Mouse (Mus musculus) MEL (cell line): Measurements from ENCODE around the gene Robo1. TPM values are rescaled to one million over a fixed set of nuclear protein-coding genes. Genes with fewer than 3 reads are reported as not detected.

ENCODE experiments used
- DNase-seq: peaks from one replicate; pipeline ENCODE4 v3.0.0; 2011; ENCODE audit warnings: low read depth, low spot score
- H3K27ac ChIP-seq: 2 replicates; pipeline ENCODE4 v1.5.1; 2012; ENCODE audit warnings: low read depth, mild to moderate bottlenecking, control low read depth, low read length, moderate library complexity; ENCODE audit not compliant: control insufficient read depth
- H3K27me3 ChIP-seq, 2 experiments: fragments of 150-350 bp in 1 of 2; sonication (generic) in 1 of 2; 2 replicates each; pipeline ENCODE4 v1.6.1; 2012; ENCODE audit warnings: low read length in 2 of 2, mild to moderate bottlenecking in 2 of 2, improper control_type of control experiment in 1 of 2, moderate library complexity in 1 of 2; ENCODE audit not compliant: insufficient read depth in 2 of 2, control insufficient read depth in 1 of 2
- H3K36me3 ChIP-seq, 2 experiments: 2 replicates each; pipeline ENCODE4 v1.6.1; 2012 to 2014; ENCODE audit warnings: low read length in 2 of 2, improper control_type of control experiment in 1 of 2, inconsistent platforms in 1 of 2, mild to moderate bottlenecking in 1 of 2; ENCODE audit not compliant: insufficient read depth in 2 of 2, control insufficient read depth in 1 of 2
- H3K4me1 ChIP-seq, 2 experiments: fragments of 150-350 bp in 1 of 2; sonication (generic) in 1 of 2; 2 replicates each; pipeline ENCODE4 v1.6.1; 2012; ENCODE audit warnings: low read length in 2 of 2, improper control_type of control experiment in 1 of 2, mild to moderate bottlenecking in 1 of 2; ENCODE audit not compliant: insufficient read depth in 2 of 2, control insufficient read depth in 1 of 2
- H3K4me3 ChIP-seq, 2 experiments: fragments of 150-350 bp in 1 of 2; sonication (generic) in 1 of 2; 2 replicates each; pipeline ENCODE4 v1.5.1; 2012; ENCODE audit warnings: low read depth in 2 of 2, low read length in 2 of 2, mild to moderate bottlenecking in 2 of 2, moderate library complexity in 2 of 2, control low read depth in 1 of 2, improper control_type of control experiment in 1 of 2; ENCODE audit not compliant: control insufficient read depth in 1 of 2, insufficient read depth in 1 of 2
- H3K79me2 ChIP-seq: 2 replicates; pipeline ENCODE4 v1.6.1; 2012; ENCODE audit warnings: mild to moderate bottlenecking, low read length, moderate library complexity; ENCODE audit not compliant: control insufficient read depth, poor library complexity, insufficient read depth
- H3K9ac ChIP-seq: 2 replicates; pipeline ENCODE4 v1.6.1; 2012; ENCODE audit warnings: low read depth, mild to moderate bottlenecking, control low read depth, low read length, moderate library complexity; ENCODE audit not compliant: control insufficient read depth, poor library complexity, severe bottlenecking
- H3K9me3 ChIP-seq: fragments of 150-350 bp; sonication (generic); replicated peaks from 2 replicates; pipeline ENCODE4 v1.6.1; 2012; ENCODE audit warnings: mild to moderate bottlenecking, low read length, improper control_type of control experiment, moderate library complexity; ENCODE audit not compliant: insufficient read depth
- CHD1 ChIP-seq: IDR thresholded peaks from 2 replicates; pipeline ENCODE4 v1.6.1; 2012; ENCODE audit warnings: low read depth, mild to moderate bottlenecking, inconsistent platforms, low read length, improper control_type of control experiment
- CHD2 ChIP-seq: IDR thresholded peaks from 2 replicates; pipeline ENCODE4 v1.6.1; 2011; ENCODE audit warnings: low read length, improper control_type of control experiment
- CTCF ChIP-seq, 3 experiments: IDR thresholded peaks in 2 of 3; conservative IDR thresholded peaks in 1 of 3; 2 replicates each; pipeline ENCODE4 v1.5.1; 2011 to 2012; ENCODE audit warnings: low read length in 3 of 3, low read depth in 2 of 3, mild to moderate bottlenecking in 2 of 3, improper control_type of control experiment in 1 of 3, inconsistent platforms in 1 of 3, mixed read lengths in 1 of 3, moderate library complexity in 1 of 3; ENCODE audit not compliant: control insufficient read depth in 1 of 3, insufficient read depth in 1 of 3, poor library complexity in 1 of 3, severe bottlenecking in 1 of 3
- ELF1 ChIP-seq: IDR thresholded peaks from 2 replicates; pipeline ENCODE4 v1.6.1; 2014; ENCODE audit warnings: low read depth, mild to moderate bottlenecking, inconsistent platforms, low read length, improper control_type of control experiment, moderate library complexity
- ETS1 ChIP-seq: IDR thresholded peaks from 2 replicates; pipeline ENCODE4 v1.6.1; 2012; ENCODE audit warnings: low read depth, mild to moderate bottlenecking, inconsistent platforms, low read length, improper control_type of control experiment, moderate library complexity
- GABPA ChIP-seq: IDR thresholded peaks from 2 replicates; pipeline ENCODE4 v1.6.1; 2012; ENCODE audit warnings: low read depth, mild to moderate bottlenecking, inconsistent platforms, low read length, improper control_type of control experiment, moderate library complexity
- GATA1 ChIP-seq: IDR thresholded peaks from 2 replicates; pipeline ENCODE4 v1.6.1; 2011; ENCODE audit warnings: low read depth, low read length, improper control_type of control experiment
- HCFC1 ChIP-seq: IDR thresholded peaks from 2 replicates; pipeline ENCODE4 v1.6.1; 2012; ENCODE audit warnings: low read depth, mild to moderate bottlenecking, inconsistent platforms, low read length, improper control_type of control experiment, moderate library complexity
- JUND ChIP-seq: IDR thresholded peaks from 2 replicates; pipeline ENCODE4 v1.6.1; 2011; ENCODE audit warnings: low read depth, mild to moderate bottlenecking, improper control_type of control experiment, low read length
- MAFK ChIP-seq: IDR thresholded peaks from 2 replicates; pipeline ENCODE4 v1.6.1; 2011; ENCODE audit warnings: low read depth, mild to moderate bottlenecking, low read length, improper control_type of control experiment, borderline replicate concordance
- MAX ChIP-seq: IDR thresholded peaks from 2 replicates; pipeline ENCODE4 v1.6.1; 2011; ENCODE audit warnings: low read length, improper control_type of control experiment
- MYB ChIP-seq: IDR thresholded peaks from 2 replicates; pipeline ENCODE4 v1.6.1; 2011; ENCODE audit warnings: mild to moderate bottlenecking, low read depth, low read length, improper control_type of control experiment
- MYC ChIP-seq: IDR thresholded peaks from 2 replicates; pipeline ENCODE4 v1.6.1; 2011; ENCODE audit warnings: low read depth, mild to moderate bottlenecking, low read length, improper control_type of control experiment, moderate library complexity
- NRF1 ChIP-seq: IDR thresholded peaks from 2 replicates; pipeline ENCODE4 v1.6.1; 2014; ENCODE audit warnings: low read depth, mild to moderate bottlenecking, inconsistent platforms, low read length, improper control_type of control experiment, moderate library complexity; ENCODE audit not compliant: poor library complexity, insufficient read depth, severe bottlenecking
- POLR2AphosphoS5 ChIP-seq: IDR thresholded peaks from 2 replicates; pipeline ENCODE4 v1.6.1; 2012; ENCODE audit warnings: low read depth, borderline replicate concordance, mild to moderate bottlenecking, inconsistent platforms, low read length, moderate library complexity, mixed read lengths
- SMC3 ChIP-seq: IDR thresholded peaks from 2 replicates; pipeline ENCODE4 v1.6.1; 2011; ENCODE audit warnings: low read depth, low read length, improper control_type of control experiment
- TBP ChIP-seq: IDR thresholded peaks from 2 replicates; pipeline ENCODE4 v1.8.0; 2011; ENCODE audit warnings: low read depth, low read length, improper control_type of control experiment
- TCF12 ChIP-seq: IDR thresholded peaks from 2 replicates; pipeline ENCODE4 v1.6.1; 2014; ENCODE audit warnings: low read depth, mild to moderate bottlenecking, inconsistent platforms, low read length, improper control_type of control experiment, moderate library complexity
- UBTF ChIP-seq: IDR thresholded peaks from 2 replicates; pipeline ENCODE4 v1.6.1; 2012; ENCODE audit warnings: low read depth, mild to moderate bottlenecking, inconsistent platforms, low read length, improper control_type of control experiment, moderate library complexity, borderline replicate concordance; ENCODE audit not compliant: insufficient read depth
- ZC3H11A ChIP-seq: IDR thresholded peaks from 2 replicates; pipeline ENCODE4 v1.6.1; 2012; ENCODE audit warnings: low read depth, mild to moderate bottlenecking, inconsistent platforms, low read length, improper control_type of control experiment
- polyA plus RNA-seq, 2 experiments: library from polyadenylated mRNA; stranded (reverse) in 1 of 2; unstranded in 1 of 2; fragments of >175 nt in 1 of 2; fragments of >200 nt in 1 of 2; gene quantifications; 2 replicates each; pipeline versions ENCODE4 v1.2.1 to v1.2.4; 2012; ENCODE audit warnings: low replicate concordance in 2 of 2, low read depth in 1 of 2; ENCODE audit not compliant: insufficient read length in 2 of 2, insufficient read depth in 1 of 2, missing spikeins in 1 of 2
- total RNA-seq: library from RNA; depleted of rRNA; stranded (reverse); fragments of 300-350 nt; gene quantifications from 2 replicates; pipeline ENCODE4 v1.2.3, GENCODE M21; 2012

The Robo1 gene
- total and polyA plus RNA-seq, 3 experiments, result not detected

- Histone ChIP-seq H3K36me3 (no peaks in the 10 kb centered on the region), H3K9ac (no peak overlapping the region), H3K4me1 (no peaks in the 10 kb centered on the region), H3K79me2 (no peaks in the 10 kb centered on the region), H3K9me3 (no peaks in the 10 kb centered on the region), H3K4me3 (no peak overlapping the region), H3K27me3 (no peaks in the 10 kb centered on the region), H3K27ac (no peak overlapping the region)
- no peak for TF ChIP-seq CTCF (IDR thresholded peaks at IDR 0.05 in 2 of 3, conservative IDR thresholded peaks at IDR 0.05 in 1 of 3; ENCODE audit: control insufficient read depth in 1 of 3, insufficient read depth in 1 of 3, low read depth in 2 of 3, low read length in 3 of 3, poor library complexity in 1 of 3, severe bottlenecking in 1 of 3)
- TF ChIP-seq MYC, result no peak
- TF ChIP-seq SMC3, result no peak
- no peak for TF ChIP-seq GATA1
- no peak for TF ChIP-seq TCF12
- TF ChIP-seq GABPA, result no peak
- no peak for TF ChIP-seq MAX
- no peak for TF ChIP-seq TBP
- no peak for TF ChIP-seq NRF1
- no peak for TF ChIP-seq JUND
- no peak for TF ChIP-seq CHD2
- no peak for TF ChIP-seq HCFC1
- TF ChIP-seq CHD1, result no peak
- TF ChIP-seq ZC3H11A, result no peak
- no peak for DNase-seq
These were observed 522.4 kb downstream of the Robo1 start for GRCm38 (mm10) chr16:72830394-72831056.

- no peak overlapping the region for H3K27ac ChIP-seq
- H3K4me3 ChIP-seq, result no peak overlapping the region
- no peak for DNase-seq
- H3K4me1 ChIP-seq, result no peaks in the 10 kb centered on the region
- no peaks in the 10 kb centered on the region for H3K36me3 ChIP-seq
- H3K79me2 ChIP-seq, result no peaks in the 10 kb centered on the region
- TF ChIP-seq GABPA, result no peak
- no peak for TF ChIP-seq MYB
- no peak for TF ChIP-seq SMC3
- no peak for TF ChIP-seq CHD1
- no peak for TF ChIP-seq UBTF
- TF ChIP-seq ETS1, result no peak
- TF ChIP-seq MAFK, result no peak
- TF ChIP-seq POLR2AphosphoS5, result no peak
- TF ChIP-seq ELF1, result no peak
- no peak for TF ChIP-seq GATA1
- TF ChIP-seq, all 39 proteins: peak for 0
- no peak overlapping the region for H3K9ac ChIP-seq
- no peaks in the 10 kb centered on the region for H3K9me3 ChIP-seq
- H3K27me3 ChIP-seq, result no peaks in the 10 kb centered on the region
These were observed 526.2 kb downstream of the Robo1 start for GRCm38 (mm10) chr16:72834266-72834665.
